Mouse (Mus musculus): ENCODE data around the gene Neurl1b. TPM values are rescaled to one million over a fixed set of nuclear protein-coding genes. Genes with fewer than 3 reads are reported as not detected.

Neurl1b gene
- polyA plus RNA-seq, 1 experiment from 2014 or later, result 6.0 TPM

Other genes with a start within 250 kb of the Neurl1b start
- 2.3 and 6.5 TPM in 2 replicates for gene Pdia2, start 215.7 kb upstream of the Neurl1b start, polyA plus RNA-seq (2014; fragmentation: Nextera tagmentation; extraction: Ambion mirVana)
- gene Rgs11, start 211.9 kb upstream of the Neurl1b start, polyA plus RNA-seq (2014; fragmentation: Nextera tagmentation; extraction: Ambion mirVana), result 18.3 and 19.3 TPM in 2 replicates
- gene Arhgdig, start 207.0 kb upstream of the Neurl1b start, polyA plus RNA-seq (2014; fragmentation: Nextera tagmentation; extraction: Ambion mirVana), result 12.9 and 13.6 TPM in 2 replicates
- gene Fam234a, start 170.6 kb upstream of the Neurl1b start, polyA plus RNA-seq (2014; fragmentation: Nextera tagmentation; extraction: Ambion mirVana), result 49.2 and 51.1 TPM in 2 replicates
- 106 and 108 TPM in 2 replicates for gene Luc7l, start 161.9 kb upstream of the Neurl1b start, polyA plus RNA-seq (2014; fragmentation: Nextera tagmentation; extraction: Ambion mirVana)
- 133 and 142 TPM in 2 replicates for gene Ergic1, start 146.7 kb downstream of the Neurl1b start, polyA plus RNA-seq (2014; fragmentation: Nextera tagmentation; extraction: Ambion mirVana)
- 16.2 and 21.0 TPM in 2 replicates for gene Dusp1, start 147.3 kb downstream of the Neurl1b start, polyA plus RNA-seq (2014; fragmentation: Nextera tagmentation; extraction: Ambion mirVana)
- gene Atp6v0e, start 248.4 kb downstream of the Neurl1b start, polyA plus RNA-seq (2014; fragmentation: Nextera tagmentation; extraction: Ambion mirVana), result 179 and 183 TPM in 2 replicates

All from stomach, embryonic 14.5 days (tissue).